Mouse (Mus musculus): ENCODE results near the gene Hk1.

DNA sequence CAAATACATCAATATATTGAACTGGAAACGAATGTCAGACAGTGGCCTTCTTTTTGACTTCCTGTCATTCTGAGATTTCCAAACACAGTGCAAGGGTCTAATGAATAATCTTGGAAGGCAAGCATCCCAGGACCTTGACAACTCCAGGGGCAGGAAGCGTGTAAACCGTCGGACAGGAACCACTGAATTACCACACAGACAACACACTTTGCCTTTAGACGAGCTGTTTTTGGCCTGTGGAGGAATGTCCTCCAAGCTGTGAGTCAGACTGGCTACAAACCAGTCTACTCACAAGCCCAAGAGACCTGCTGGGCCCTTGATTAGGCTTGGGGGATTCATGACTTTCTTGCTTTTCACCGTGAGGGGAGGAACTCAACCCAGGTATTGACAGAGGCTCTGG lies 40.7 kb upstream of the Hk1 start:
- TF ChIP-seq CTCF (IDR thresholded peaks at IDR 0.05; ENCODE audit: low read depth, low read length) (no peak), POLR2AphosphoS5 (IDR thresholded peaks at IDR 0.05; ENCODE audit: insufficient replicate concordance, low read depth, low read length) (no peak), TAL1 (conservative IDR thresholded peaks at IDR 0.05; ENCODE audit: low read depth, low read length) (no peak), GATA1 (IDR thresholded peaks at IDR 0.05; ENCODE audit: borderline replicate concordance, low read length) (no peak)
